Mouse (Mus musculus) CH12.LX (cell line): ENCODE results near the gene Fam83f.

Experiments
- CTCF ChIP-seq, 2 experiments: IDR thresholded peaks in 1 of 2; conservative IDR thresholded peaks in 1 of 2; 2 replicates each; pipeline ENCODE4 v1.5.1; 2011 to 2012; ENCODE audit warnings: low read depth in 2 of 2, low read length in 2 of 2, improper control_type of control experiment in 1 of 2, inconsistent platforms in 1 of 2, mild to moderate bottlenecking in 1 of 2, moderate library complexity in 1 of 2
- POLR2A ChIP-seq: IDR thresholded peaks from 2 replicates; pipeline ENCODE4 v1.6.1; 2011; ENCODE audit warnings: low read depth, mild to moderate bottlenecking, improper control_type of control experiment, low read length
- ZC3H11A ChIP-seq: IDR thresholded peaks from 2 replicates; pipeline ENCODE4 v1.6.1; 2012; ENCODE audit warnings: low read depth, mild to moderate bottlenecking, inconsistent platforms, low read length, improper control_type of control experiment

DNA sequence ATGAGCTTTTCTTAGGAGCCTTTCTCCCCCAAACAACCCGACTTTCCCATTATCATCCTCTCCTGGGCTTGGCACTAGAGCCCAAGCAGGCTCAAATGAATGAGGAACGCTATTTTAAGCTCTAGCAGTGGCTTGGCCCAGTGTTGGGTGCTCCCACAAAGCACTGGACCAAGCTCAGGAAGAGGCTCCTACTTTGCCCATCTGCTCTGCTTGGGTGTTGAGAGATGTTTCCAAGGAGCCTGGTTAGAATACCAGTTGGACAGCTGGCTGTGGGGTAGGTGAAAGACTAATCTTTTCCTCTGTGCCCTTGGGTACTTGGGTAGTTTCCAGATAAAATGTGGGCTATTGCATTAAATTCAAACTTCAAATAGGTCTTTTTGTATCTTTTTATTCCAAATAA lies 1.2 kb downstream of the Fam83f start:
- TF ChIP-seq CTCF (conservative IDR thresholded peaks at IDR 0.05 in 1 of 2, IDR thresholded peaks at IDR 0.05 in 1 of 2; ENCODE audit: low read depth in 2 of 2, low read length in 2 of 2) = no peak
- no peak for TF ChIP-seq ZC3H11A
- no peak for TF ChIP-seq POLR2A
